Mouse (Mus musculus): ENCODE data around the gene Usp30.

Usp30 gene

GRCm38 (mm10) chr5:114129550-114130210 is 64.4 kb downstream of the Usp30 start:
- no peak for DNase-seq

DNA sequence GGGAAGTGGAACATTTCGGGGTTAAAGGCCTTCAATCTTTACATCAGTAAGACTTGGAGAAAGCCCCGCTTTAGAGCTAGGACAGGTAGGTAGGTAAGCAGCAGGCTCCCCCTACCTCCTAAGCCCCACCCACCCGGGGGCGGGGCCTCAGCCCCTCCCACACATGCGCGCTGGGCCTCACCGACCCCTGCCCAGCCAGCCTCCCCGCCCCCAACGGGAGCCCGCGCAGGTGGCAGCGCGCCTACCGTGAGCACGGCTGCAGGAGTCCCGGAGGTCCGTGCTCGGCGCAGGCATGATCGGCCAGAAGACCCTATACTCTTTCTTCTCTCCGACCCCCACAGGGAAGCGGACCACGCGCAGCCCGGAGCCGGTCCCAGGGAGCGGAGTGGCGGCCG is 64.9 kb downstream of the Usp30 start, which contains the start of gene Ung:
Gene Ung, plus strand, starts transcription at position 176 of the 395 bp plus-strand sequence.
- peak; percentile 85 for DNase-seq

DNA sequence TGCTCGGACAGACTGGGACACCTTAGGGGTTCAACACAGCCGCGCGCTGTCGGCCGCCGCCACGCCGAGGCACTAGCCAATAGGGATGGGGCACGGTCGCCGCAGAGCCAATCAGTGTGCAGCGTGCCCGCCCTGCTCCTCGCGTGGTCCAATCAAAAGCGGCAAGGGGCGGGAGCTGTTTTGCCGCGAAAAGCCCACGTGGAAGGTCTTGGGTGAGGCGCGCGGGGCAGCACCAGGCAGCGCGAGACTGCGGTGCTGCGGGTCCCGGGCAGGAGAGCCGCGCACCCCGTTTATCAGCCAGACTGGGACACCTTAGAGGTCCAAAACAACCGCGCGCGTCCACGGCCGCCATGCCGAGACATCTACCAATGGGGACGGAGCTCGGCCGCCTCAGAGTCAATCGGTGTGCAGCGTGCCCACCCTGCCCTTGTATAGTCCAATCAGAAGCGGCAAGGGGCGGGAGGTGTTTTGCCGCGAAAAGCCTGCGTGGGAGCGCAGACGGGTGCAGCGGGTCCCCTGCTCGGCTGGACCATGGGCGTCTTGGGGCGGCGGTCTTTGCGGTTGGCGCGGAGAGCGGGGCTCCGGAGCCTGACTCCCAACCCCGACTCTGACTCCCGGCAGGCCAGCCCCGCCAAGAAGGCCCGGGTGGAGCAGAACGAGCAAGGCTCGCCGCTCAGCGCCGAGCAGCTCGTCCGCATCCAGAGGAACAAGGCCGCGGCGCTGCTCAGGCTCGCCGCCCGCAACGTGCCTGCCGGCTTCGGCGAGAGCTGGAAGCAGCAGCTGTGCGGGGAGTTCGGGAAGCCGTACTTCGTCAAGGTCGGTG is 65.6 kb downstream of the Usp30 start:
- DNase-seq: peak; percentile 96

DNA sequence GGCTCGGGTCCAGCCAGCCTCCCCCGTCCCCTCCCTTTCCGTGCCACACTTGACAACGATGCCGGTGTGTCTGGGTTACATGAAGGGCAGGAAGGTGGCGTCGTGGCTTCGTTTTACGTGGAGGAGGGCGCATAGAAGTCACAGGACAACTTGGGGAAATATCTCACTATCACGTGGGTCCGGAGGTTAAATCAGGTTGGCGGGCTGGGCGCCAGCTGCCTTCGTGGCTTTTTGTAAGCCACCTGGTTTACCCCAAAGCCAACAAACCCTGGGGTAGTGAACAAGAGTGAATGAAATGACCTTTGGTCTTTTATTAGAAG is 66.2 kb downstream of the Usp30 start:
- DNase-seq: peak; percentile 56

- DNase-seq: no peak
These were observed 67.6 kb downstream of the Usp30 start for GRCm38 (mm10) chr5:114132841-114133240.

GRCm38 (mm10) chr5:114134091-114134534 is 68.9 kb downstream of the Usp30 start:
- peak; percentile 35 for DNase-seq

GRCm38 (mm10) chr5:114135516-114135915 is 70.3 kb downstream of the Usp30 start:
- no peak for DNase-seq

- no peak for DNase-seq
These were observed 72.4 kb downstream of the Usp30 start for GRCm38 (mm10) chr5:114137481-114138276.

DNA sequence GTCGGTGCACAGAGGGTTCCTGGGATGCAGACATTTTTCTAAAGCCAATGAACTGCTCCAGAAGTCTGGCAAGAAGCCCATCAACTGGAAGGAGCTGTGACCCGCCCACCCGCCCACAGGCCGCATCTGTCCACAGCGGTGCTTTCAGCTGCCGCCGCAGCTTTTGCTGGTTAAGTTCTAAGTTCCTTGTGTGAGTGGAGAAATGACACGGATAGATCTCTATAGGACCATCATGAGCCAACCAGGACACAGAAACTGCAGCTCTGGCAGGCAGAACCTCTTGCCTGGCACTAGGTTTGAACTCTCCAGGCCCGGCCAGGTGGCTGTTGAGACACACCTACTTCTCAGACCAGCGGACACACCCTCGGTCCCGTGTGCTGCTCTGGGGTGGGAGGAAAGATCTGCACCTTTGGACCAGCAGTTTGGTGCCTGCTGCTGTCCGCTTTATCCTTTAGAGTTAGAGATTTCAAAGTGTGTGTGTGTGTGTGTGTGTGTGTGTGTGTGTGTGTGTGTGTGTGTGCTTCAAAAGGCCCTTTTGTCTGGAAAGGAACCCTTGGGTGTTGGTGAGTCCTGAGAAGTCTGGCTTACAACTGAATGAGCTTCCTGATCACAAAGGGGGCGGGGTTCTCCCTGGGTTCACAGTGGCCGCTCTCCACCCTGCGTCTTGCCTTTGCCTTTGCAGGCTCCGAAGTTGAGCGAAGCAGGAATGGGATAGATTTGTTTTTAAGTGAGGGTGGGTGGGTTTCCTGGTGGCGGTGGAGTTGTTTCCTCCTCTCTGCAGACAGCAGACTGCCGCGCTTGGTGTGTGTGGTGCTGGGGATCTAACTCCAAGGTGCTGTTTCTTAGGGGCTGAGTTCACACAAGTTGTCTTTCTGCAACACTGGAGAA is 73.3 kb downstream of the Usp30 start:
- no peak for DNase-seq

DNA sequence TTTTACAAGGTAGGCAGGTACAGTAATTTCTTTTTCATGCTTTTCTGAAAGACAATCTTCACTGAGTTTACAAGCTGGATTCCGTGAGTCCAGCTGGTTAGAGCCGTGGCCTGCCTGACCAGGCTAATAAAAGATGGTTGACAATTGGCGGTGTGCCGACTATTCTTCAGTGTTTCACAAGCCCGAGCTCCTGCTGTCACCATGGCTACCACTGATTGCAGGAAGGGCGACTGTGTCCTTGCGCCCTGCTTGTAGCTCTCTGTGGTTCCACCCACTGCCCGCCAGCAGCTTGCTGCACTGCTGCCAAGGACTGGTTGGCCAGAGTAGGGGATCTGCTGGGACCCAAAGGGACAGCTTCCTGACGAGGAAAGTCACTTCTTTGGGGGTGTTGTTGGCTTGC is 73.9 kb downstream of the Usp30 start:
- DNase-seq: peak; percentile 37

DNA sequence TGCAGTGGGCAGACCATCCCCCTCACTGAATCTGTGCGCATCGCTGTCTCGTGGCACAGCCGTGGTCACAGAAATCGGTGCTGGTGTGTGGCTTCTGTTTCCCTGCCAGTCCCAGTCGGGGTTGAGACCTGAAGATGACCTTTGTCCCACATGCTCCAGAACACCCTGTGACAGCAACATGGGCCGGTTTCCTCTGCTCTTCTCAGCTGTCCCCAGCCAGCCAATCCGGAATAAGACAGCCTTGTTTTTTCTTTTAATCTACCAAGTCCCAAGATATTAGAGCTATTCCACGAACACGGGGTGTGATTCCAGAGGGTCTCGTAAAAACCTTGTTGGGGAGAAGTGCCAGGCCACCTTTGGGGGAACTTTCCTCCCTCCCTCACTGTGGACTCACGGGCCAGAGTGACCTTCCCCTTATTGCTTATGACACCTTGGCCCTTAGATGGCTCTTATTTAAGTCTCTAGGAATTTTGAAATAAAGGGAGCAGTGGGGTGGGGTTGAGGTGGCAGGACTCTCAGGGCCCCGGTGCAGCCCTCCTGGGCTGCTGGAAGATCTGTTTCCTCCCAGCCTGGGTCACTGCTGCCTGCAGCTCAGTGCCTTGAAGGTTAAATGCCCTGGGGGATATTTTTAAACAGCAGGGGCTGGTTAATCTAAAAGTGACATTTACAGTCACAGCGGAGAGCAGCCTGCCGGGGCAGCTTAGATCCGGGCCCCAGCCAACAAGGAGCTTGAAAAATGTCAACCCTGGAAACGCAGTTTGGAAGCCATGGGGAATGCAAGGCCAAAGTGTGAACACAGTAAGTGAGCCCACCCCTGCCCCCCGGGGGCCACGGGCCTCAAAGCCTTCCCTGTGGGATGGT is 81.0 kb downstream of the Usp30 start, which contains the start of gene Acacb:
Gene Acacb, plus strand, starts transcription at position 508 of the 861 bp plus-strand sequence.
- DNase-seq: peak; percentile 35

GRCm38 (mm10) chr5:114147043-114147972 is 82.0 kb downstream of the Usp30 start:
- DNase-seq: no peak

GRCm38 (mm10) chr5:114152359-114153092 is 87.3 kb downstream of the Usp30 start:
- DNase-seq: no peak

GRCm38 (mm10) chr5:114153490-114153889 is 88.2 kb downstream of the Usp30 start:
- DNase-seq: peak; percentile 57

GRCm38 (mm10) chr5:114154765-114155164 is 89.5 kb downstream of the Usp30 start:
- no peak for DNase-seq

- no peak for DNase-seq
These were observed 90.1 kb downstream of the Usp30 start for GRCm38 (mm10) chr5:114155168-114155933.

DNA sequence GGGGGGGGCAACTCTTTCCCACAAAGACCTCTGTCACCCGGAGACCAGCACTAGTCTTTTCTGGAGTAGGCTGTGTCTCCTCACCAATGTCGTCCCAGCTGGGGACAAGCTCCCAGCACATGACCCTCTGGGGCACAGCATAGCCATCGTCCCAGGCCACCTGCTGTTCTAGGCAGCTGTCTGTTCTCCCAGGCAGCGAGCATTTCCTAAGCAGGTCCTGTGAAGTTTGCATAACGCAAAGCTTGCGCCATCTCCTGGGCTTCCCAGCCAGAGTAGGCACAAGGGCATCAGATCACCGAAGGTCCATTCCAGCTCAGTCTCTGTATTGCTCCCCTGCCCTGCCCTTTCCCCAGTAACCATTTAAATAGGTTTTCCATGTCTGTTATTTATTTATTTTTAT is 92.0 kb downstream of the Usp30 start:
- no peak for DNase-seq

DNA sequence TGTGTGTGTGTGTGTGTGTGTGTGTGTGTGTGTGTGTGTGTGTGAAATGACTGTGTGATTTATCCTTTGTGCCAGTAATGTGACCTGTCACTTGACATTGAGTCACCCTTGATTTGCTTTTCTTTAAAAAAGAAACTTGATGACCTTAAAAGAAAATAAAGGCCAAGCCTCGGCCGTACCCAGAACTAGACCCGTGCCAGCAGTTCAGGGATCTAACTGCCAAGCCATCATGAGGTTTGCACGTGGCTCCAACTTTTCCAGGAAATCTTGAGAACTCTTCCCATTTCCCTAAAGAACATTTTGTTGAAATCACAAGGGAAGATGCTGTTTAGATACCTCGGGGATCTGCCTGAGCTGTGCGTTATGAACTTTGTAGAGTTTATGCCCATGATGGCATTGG is 96.2 kb downstream of the Usp30 start:
- no peak for DNase-seq
